Mouse (Mus musculus): Measurements from ENCODE around the gene Gtf2ird2. TPM values are rescaled to one million over a fixed set of nuclear protein-coding genes. Genes with fewer than 3 reads are reported as not detected.

The Gtf2ird2 gene
- polyA plus RNA-seq, 1 experiment, result 5.5 TPM

DNA sequence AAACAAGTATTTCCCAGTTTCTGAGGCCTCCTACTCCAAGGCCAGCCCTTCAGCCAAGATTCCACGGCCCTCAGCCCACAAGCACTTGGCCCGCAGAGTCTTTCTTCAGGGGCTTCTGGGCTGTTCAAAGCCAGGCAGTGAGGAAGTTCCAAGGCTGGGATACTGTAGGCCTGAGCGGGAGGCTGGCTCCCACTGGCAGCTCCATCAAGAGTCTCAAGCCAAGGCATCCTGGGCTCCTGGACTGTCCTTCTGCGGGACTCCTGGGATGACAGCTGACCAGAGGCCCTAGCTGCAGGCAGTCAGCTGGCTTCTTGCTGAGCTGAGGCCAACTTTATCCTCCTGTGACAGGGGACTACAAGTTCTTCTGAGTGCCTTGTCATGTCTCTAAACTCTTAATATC, 35.7 kb upstream of the Gtf2ird2 start:
- no peaks in the 10 kb centered on the region for H3K4me1 ChIP-seq (ENCODE audit: control insufficient read depth, insufficient read depth, low read length)
- TF ChIP-seq CTCF (IDR thresholded peaks at IDR 0.05; ENCODE audit: control insufficient read depth, insufficient read depth, low read length) (no peak), POLR2A (IDR thresholded peaks at IDR 0.05; ENCODE audit: borderline replicate concordance, control insufficient read depth, low read depth, low read length) (no peak)
- no peak overlapping the region for H3K4me3 ChIP-seq (replicated peaks; ENCODE audit: control insufficient read depth, low read depth, low read length)
- 93% methylated on average over 4 of the region's 4 CpGs for WGBS
- H3K27ac ChIP-seq (ENCODE audit: control insufficient read depth, insufficient read depth, low read depth, low read length, poor library complexity), result no peak overlapping the region

DNA sequence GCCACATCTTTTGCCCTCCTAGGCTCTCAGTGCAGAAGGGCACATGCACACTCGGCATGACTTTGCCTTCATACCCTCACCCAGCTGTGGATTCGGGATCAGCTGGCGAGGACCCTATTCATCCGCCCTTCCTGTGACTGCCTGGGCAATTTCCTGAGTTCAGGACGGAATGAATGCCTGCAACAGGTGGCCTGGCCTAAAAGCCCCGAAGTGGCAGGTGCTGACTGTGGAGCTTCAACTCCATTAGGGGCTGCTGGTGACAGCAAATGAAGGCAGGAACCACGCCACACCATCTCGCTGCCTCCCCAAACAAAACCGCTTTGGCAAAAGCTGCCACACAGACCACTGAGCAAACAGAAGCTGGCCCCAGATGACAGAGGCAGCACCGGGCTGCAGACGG, 31.9 kb upstream of the Gtf2ird2 start:
- no peaks in the 10 kb centered on the region for H3K4me1 ChIP-seq (ENCODE audit: control insufficient read depth, insufficient read depth, low read length)
- WGBS, result 84% methylated on average over 11 of the region's 11 CpGs
- H3K27ac ChIP-seq (ENCODE audit: control insufficient read depth, insufficient read depth, low read depth, low read length, poor library complexity), result no peak overlapping the region
- H3K4me3 ChIP-seq (replicated peaks; ENCODE audit: control insufficient read depth, low read depth, low read length), result no peak overlapping the region
- no peak for TF ChIP-seq CTCF (IDR thresholded peaks at IDR 0.05; ENCODE audit: control insufficient read depth, insufficient read depth, low read length)
- TF ChIP-seq POLR2A (IDR thresholded peaks at IDR 0.05; ENCODE audit: borderline replicate concordance, control insufficient read depth, low read depth, low read length), result no peak

DNA sequence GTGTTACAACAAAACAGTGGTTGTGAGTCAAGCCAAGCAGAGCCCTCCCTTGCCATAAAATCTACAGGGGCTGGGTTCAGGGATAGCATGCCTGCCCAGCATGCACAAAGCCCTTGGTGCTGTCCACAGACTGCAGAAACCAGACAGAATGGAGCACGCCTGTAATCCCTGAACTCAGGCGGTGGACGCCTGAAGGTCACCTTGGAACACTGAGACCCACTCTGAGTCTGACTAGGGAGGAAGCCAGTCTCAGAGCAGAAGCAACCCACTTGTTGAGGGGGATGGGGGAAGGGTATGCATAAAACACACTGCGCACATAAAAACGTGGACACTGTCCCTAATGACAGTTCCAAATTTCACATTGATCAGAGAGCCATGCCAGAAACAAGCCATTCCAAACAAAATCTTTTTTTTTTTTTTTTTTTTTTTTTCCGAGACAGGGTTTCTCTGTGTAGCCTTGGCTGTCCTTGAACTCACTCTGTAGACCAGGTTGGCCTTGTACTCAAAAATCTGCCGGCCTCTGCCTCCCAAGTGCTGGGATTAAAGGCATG, 27.8 kb upstream of the Gtf2ird2 start:
- Histone ChIP-seq H3K27ac (ENCODE audit: control insufficient read depth, insufficient read depth, low read depth, low read length, poor library complexity) (no peak overlapping the region), H3K4me3 (replicated peaks; ENCODE audit: control insufficient read depth, low read depth, low read length) (no peak overlapping the region), H3K4me1 (ENCODE audit: control insufficient read depth, insufficient read depth, low read length) (no peaks in the 10 kb centered on the region)
- WGBS, result 79% methylated on average over 7 of the region's 7 CpGs
- TF ChIP-seq POLR2A (IDR thresholded peaks at IDR 0.05; ENCODE audit: borderline replicate concordance, control insufficient read depth, low read depth, low read length), result no peak
- TF ChIP-seq CTCF (IDR thresholded peaks at IDR 0.05; ENCODE audit: control insufficient read depth, insufficient read depth, low read length), result no peak

GRCm38 (mm10) chr5:134164688-134165087, 19.1 kb upstream of the Gtf2ird2 start:
- WGBS, result 70% methylated on average over 5 of the region's 5 CpGs
- no peaks in the 10 kb centered on the region for H3K4me1 ChIP-seq (ENCODE audit: control insufficient read depth, insufficient read depth, low read length)
- no peak for TF ChIP-seq CTCF (IDR thresholded peaks at IDR 0.05; ENCODE audit: control insufficient read depth, insufficient read depth, low read length)
- no peak for TF ChIP-seq POLR2A (IDR thresholded peaks at IDR 0.05; ENCODE audit: borderline replicate concordance, control insufficient read depth, low read depth, low read length)
- H3K4me3 ChIP-seq (replicated peaks; ENCODE audit: control insufficient read depth, low read depth, low read length), result no peak overlapping the region
- H3K27ac ChIP-seq (ENCODE audit: control insufficient read depth, insufficient read depth, low read depth, low read length, poor library complexity), result no peak overlapping the region

DNA sequence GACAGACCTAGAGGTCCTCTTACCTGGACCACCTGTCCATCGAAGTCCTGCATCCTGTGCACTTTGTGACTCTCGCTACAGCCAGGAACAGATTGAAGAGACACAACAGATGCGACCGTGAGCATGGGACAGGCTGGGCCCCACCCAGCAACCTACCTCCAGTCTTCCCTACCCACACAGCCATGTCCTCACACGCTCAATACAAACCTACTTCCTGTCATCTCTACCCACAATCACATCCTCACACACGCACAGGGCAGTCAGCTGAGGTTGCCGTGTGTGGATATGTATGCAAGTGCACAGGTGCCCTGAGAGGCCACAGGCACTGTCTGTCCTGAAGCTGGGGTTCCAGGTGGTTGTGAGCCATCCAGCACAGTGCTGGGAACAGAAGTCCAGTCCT, 17.2 kb upstream of the Gtf2ird2 start:
- Histone ChIP-seq H3K4me3 (replicated peaks; ENCODE audit: control insufficient read depth, low read depth, low read length) (no peak overlapping the region), H3K27ac (ENCODE audit: control insufficient read depth, insufficient read depth, low read depth, low read length, poor library complexity) (no peak overlapping the region), H3K4me1 (ENCODE audit: control insufficient read depth, insufficient read depth, low read length) (no peaks in the 10 kb centered on the region)
- no peak for TF ChIP-seq CTCF (IDR thresholded peaks at IDR 0.05; ENCODE audit: control insufficient read depth, insufficient read depth, low read length)
- no peak for TF ChIP-seq POLR2A (IDR thresholded peaks at IDR 0.05; ENCODE audit: borderline replicate concordance, control insufficient read depth, low read depth, low read length)
- WGBS, result 64% methylated on average over 7 of the region's 7 CpGs

DNA sequence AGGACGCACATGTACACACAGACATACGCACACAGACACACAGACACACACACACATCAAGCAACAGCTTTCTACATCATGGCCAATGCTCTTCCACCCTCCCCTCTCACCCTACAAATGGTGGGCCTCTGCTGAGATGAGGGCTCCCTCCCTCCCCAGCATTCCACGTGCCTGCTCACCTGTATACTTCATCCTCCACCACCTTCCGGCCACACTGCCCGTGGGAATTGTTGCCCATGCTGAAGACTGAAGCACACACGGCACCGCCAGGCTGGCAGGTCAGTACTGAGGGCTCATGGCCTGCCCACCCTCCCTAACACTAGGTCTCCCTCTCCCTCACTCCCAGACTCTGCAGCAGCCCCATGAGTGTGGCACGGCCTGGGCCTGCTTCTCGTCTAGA, 15.8 kb upstream of the Gtf2ird2 start:
- WGBS, result 82% methylated on average over 9 of the region's 9 CpGs
- H3K4me3 ChIP-seq (replicated peaks; ENCODE audit: control insufficient read depth, low read depth, low read length), result no peak overlapping the region
- no peak overlapping the region for H3K27ac ChIP-seq (ENCODE audit: control insufficient read depth, insufficient read depth, low read depth, low read length, poor library complexity)
- TF ChIP-seq CTCF (IDR thresholded peaks at IDR 0.05; ENCODE audit: control insufficient read depth, insufficient read depth, low read length) (no peak), POLR2A (IDR thresholded peaks at IDR 0.05; ENCODE audit: borderline replicate concordance, control insufficient read depth, low read depth, low read length) (no peak)
- no peaks in the 10 kb centered on the region for H3K4me1 ChIP-seq (ENCODE audit: control insufficient read depth, insufficient read depth, low read length)

DNA sequence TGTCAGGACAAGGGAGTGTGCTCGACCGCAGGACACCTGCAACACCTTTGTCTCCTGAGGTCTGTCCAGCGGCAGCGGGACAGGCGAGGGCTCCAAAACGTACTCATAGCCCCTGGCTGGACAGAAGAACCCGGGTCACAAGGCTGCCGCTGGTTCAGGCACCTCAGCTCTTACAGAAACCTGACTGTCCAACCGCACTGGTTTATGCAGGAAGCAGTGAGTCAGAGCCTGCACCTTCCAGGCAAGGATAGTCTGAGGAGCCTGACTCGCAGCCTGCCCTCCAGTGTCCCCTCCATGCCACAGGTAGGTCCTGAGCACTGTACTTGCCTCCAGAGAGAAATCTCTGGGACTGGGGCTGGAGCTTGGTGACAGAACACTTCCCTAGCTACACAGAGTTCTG, 14.6 kb upstream of the Gtf2ird2 start:
- 90% methylated on average over 10 of the region's 10 CpGs for WGBS
- no peak for TF ChIP-seq CTCF (IDR thresholded peaks at IDR 0.05; ENCODE audit: control insufficient read depth, insufficient read depth, low read length)
- TF ChIP-seq POLR2A (IDR thresholded peaks at IDR 0.05; ENCODE audit: borderline replicate concordance, control insufficient read depth, low read depth, low read length), result no peak
- H3K27ac ChIP-seq (ENCODE audit: control insufficient read depth, insufficient read depth, low read depth, low read length, poor library complexity), result no peak overlapping the region

GRCm38 (mm10) chr5:134170167-134170566, 13.7 kb upstream of the Gtf2ird2 start:
- no peak overlapping the region for H3K4me3 ChIP-seq (replicated peaks; ENCODE audit: control insufficient read depth, low read depth, low read length)
- TF ChIP-seq CTCF (IDR thresholded peaks at IDR 0.05; ENCODE audit: control insufficient read depth, insufficient read depth, low read length), result no peak
- no peak for TF ChIP-seq POLR2A (IDR thresholded peaks at IDR 0.05; ENCODE audit: borderline replicate concordance, control insufficient read depth, low read depth, low read length)
- H3K27ac ChIP-seq (ENCODE audit: control insufficient read depth, insufficient read depth, low read depth, low read length, poor library complexity), result no peak overlapping the region
- WGBS, result 88% methylated on average over 8 of the region's 8 CpGs
- no peaks in the 10 kb centered on the region for H3K4me1 ChIP-seq (ENCODE audit: control insufficient read depth, insufficient read depth, low read length)

More for the DNA sequence above, 14.6 kb upstream of the Gtf2ird2 start:
- H3K4me1 ChIP-seq (ENCODE audit: control insufficient read depth, insufficient read depth, low read length), result no peaks in the 10 kb centered on the region
- no peak overlapping the region for H3K4me3 ChIP-seq (replicated peaks; ENCODE audit: control insufficient read depth, low read depth, low read length)

GRCm38 (mm10) chr5:134173206-134173605, 10.6 kb upstream of the Gtf2ird2 start:
- no peak for TF ChIP-seq POLR2A (IDR thresholded peaks at IDR 0.05; ENCODE audit: borderline replicate concordance, control insufficient read depth, low read depth, low read length)
- TF ChIP-seq CTCF (IDR thresholded peaks at IDR 0.05; ENCODE audit: control insufficient read depth, insufficient read depth, low read length), result peak; percentile 80
- Histone ChIP-seq H3K4me3 (replicated peaks; ENCODE audit: control insufficient read depth, low read depth, low read length) (no peak overlapping the region), H3K27ac (ENCODE audit: control insufficient read depth, insufficient read depth, low read depth, low read length, poor library complexity) (no peak overlapping the region), H3K4me1 (ENCODE audit: control insufficient read depth, insufficient read depth, low read length) (no peaks in the 10 kb centered on the region; the same call in 1 of the 2 replicates)
- 36% methylated on average over 4 of the region's 4 CpGs for WGBS

Measured in bone marrow, adult 2 months (tissue).